Mouse (Mus musculus) lung, embryonic 14.5 days (tissue): Measurements from ENCODE around the gene Mphosph9. TPM values are rescaled to one million over a fixed set of nuclear protein-coding genes. Genes with fewer than 3 reads are reported as not detected.

Experiments
- ATAC-seq: fragments of 200-750 bp; cut with Nextera tagmentation; 2 replicates; pipeline ENCODE4 v1.8.0; 2017; ENCODE audit warnings: mild to moderate bottlenecking, moderate TSS enrichment, moderate library complexity; ENCODE audit not compliant: insufficient read depth
- DNase-seq: peaks from one replicate; pipeline ENCODE4 v3.0.0-alpha.2; 2015
- H3K27ac ChIP-seq: fragments of 300-500 bp; sonication (generic); 2 replicates; pipeline ENCODE4 v1.5.1; 2014; ENCODE audit warnings: low read depth, mild to moderate bottlenecking, moderate library complexity
- H3K27me3 ChIP-seq: fragments of 300-500 bp; sonication (generic); 2 replicates; pipeline ENCODE4 v1.6.1; 2014; ENCODE audit warnings: low read length, control low read depth; ENCODE audit not compliant: insufficient read depth
- H3K36me3 ChIP-seq: fragments of 300-500 bp; sonication (generic); 2 replicates; pipeline ENCODE4 v1.6.1; 2014; ENCODE audit warnings: control low read depth; ENCODE audit not compliant: insufficient read depth
- H3K4me1 ChIP-seq: fragments of 300-500 bp; sonication (generic); 2 replicates; pipeline ENCODE4 v1.6.1; 2014; ENCODE audit warnings: antibody characterized with exemption, control low read depth; ENCODE audit not compliant: insufficient read depth
- H3K4me2 ChIP-seq: fragments of 300-500 bp; sonication (generic); 2 replicates; pipeline ENCODE4 v1.6.1; 2014; ENCODE audit warnings: mild to moderate bottlenecking
- H3K4me3 ChIP-seq: fragments of 300-500 bp; sonication (generic); 2 replicates; pipeline ENCODE4 v1.5.1; 2014; ENCODE audit warnings: low read depth, low read length
- H3K9ac ChIP-seq: fragments of 300-500 bp; sonication (generic); 2 replicates; pipeline ENCODE4 v1.6.1; 2014
- H3K9me3 ChIP-seq: fragments of 300-500 bp; sonication (generic); 2 replicates; pipeline ENCODE4 v1.6.1; 2016; ENCODE audit warnings: low read depth, low read length, control low read depth
- CTCF ChIP-seq: IDR thresholded peaks from 2 replicates; pipeline ENCODE4 v1.5.1; 2016; ENCODE audit warnings: antibody characterized with exemption, low read depth
- WGBS: fragments of 180-500 bp; shearing (Covaris S2); extraction: QIAGEN DNeasy Blood & Tissue Kit; methylation state at CpG from one replicate; pipeline ENCODE4 v1.1.7; 2014; 5-methylcytosine and 5-hydroxymethylcytosine counted together
- polyA plus RNA-seq: library from polyadenylated mRNA; unstranded; fragments of >200 nt; fragmentation: Nextera tagmentation; extraction: Ambion mirVana; gene quantifications from 2 replicates; pipeline ENCODE4 v1.2.1, GENCODE M21; 2014

Mphosph9 gene
- polyA plus RNA-seq, 1 experiment from 2014 or later: 19.2 TPM

- Histone ChIP-seq H3K36me3 (0 out of 2 replicates have a peak, but pooled peaks cover 2% of the 10 kb centered on the region), H3K9me3 (no peaks in the 10 kb centered on the region), H3K4me3 (no peak overlapping the region), H3K4me2 (no peak overlapping the region), H3K9ac (no peak overlapping the region), H3K4me1 (peaks cover 13% of the 10 kb centered on the region), H3K27ac (no peak overlapping the region), H3K27me3 (no peaks in the 10 kb centered on the region)
- WGBS: 81% methylated on average over 7 of the region's 7 CpGs
- ATAC-seq: no peak
- no peak for TF ChIP-seq CTCF
- no peak for DNase-seq
Observed at GRCm38 (mm10) chr5:124225891-124226290, 101.9 kb downstream of the Mphosph9 start.

GRCm38 (mm10) chr5:124224321-124225092 is 103.3 kb downstream of the Mphosph9 start:
- Histone ChIP-seq H3K36me3 (0 out of 2 replicates have a peak, but pooled peaks cover 2% of the 10 kb centered on the region), H3K4me3 (no peak overlapping the region), H3K9me3 (no peaks in the 10 kb centered on the region), H3K4me1 (peaks cover 16% of the 10 kb centered on the region), H3K27ac (no peak overlapping the region), H3K4me2 (no peak overlapping the region), H3K27me3 (no peaks in the 10 kb centered on the region), H3K9ac (no peak overlapping the region)
- no peak for TF ChIP-seq CTCF
- ATAC-seq: 0 out of 2 replicates have a peak, but pooled peaks have one; percentile 42
- DNase-seq: peak; percentile 67
- 48% methylated on average over 16 of the region's 16 CpGs for WGBS

GRCm38 (mm10) chr5:124223574-124223973 is 104.2 kb downstream of the Mphosph9 start:
- ATAC-seq: no peak

GRCm38 (mm10) chr5:124222696-124223095 is 105.1 kb downstream of the Mphosph9 start:
- Histone ChIP-seq H3K4me2 (no peak overlapping the region), H3K27ac (no peak overlapping the region), H3K36me3 (0 out of 2 replicates have a peak, but pooled peaks cover 2% of the 10 kb centered on the region), H3K27me3 (no peaks in the 10 kb centered on the region), H3K9ac (no peak overlapping the region), H3K9me3 (no peaks in the 10 kb centered on the region), H3K4me1 (peaks cover 23% of the 10 kb centered on the region), H3K4me3 (no peak overlapping the region)
- ATAC-seq (no peak), DNase-seq (no peak)
- WGBS: 79% methylated on average over 11 of the region's 11 CpGs
- no peak for TF ChIP-seq CTCF

More at GRCm38 (mm10) chr5:124223574-124223973, 104.2 kb downstream of the Mphosph9 start:
- 78% methylated on average over 8 of the region's 8 CpGs for whole genome bisulfite sequencing
- Histone ChIP-seq H3K27ac (no peak overlapping the region), H3K27me3 (no peaks in the 10 kb centered on the region), H3K4me1 (peaks cover 19% of the 10 kb centered on the region), H3K4me2 (no peak overlapping the region), H3K9me3 (no peaks in the 10 kb centered on the region), H3K9ac (no peak overlapping the region), H3K36me3 (0 out of 2 replicates have a peak, but pooled peaks cover 2% of the 10 kb centered on the region), H3K4me3 (no peak overlapping the region)
- no peak for TF ChIP-seq CTCF
- DNase-seq: no peak

GRCm38 (mm10) chr5:124221736-124222040 is 106.1 kb downstream of the Mphosph9 start:
- Histone ChIP-seq H3K4me2 (no peak overlapping the region), H3K9me3 (no peaks in the 10 kb centered on the region), H3K27ac (no peak overlapping the region), H3K36me3 (0 out of 2 replicates have a peak, but pooled peaks cover 2% of the 10 kb centered on the region), H3K4me1 (peaks cover 23% of the 10 kb centered on the region), H3K4me3 (no peak overlapping the region), H3K27me3 (no peaks in the 10 kb centered on the region), H3K9ac (no peak overlapping the region)
- no peak for TF ChIP-seq CTCF
- 74% methylated on average over 7 of the region's 7 CpGs for WGBS
- ATAC-seq: no peak
- no peak for DNase-seq

GRCm38 (mm10) chr5:124221037-124221735 is 106.6 kb downstream of the Mphosph9 start:
- no peak for TF ChIP-seq CTCF
- ATAC-seq: peak; percentile 19; the same call in 1 of the 2 replicates
- H3K27ac ChIP-seq: no peak overlapping the region
- H3K9me3 ChIP-seq: no peaks in the 10 kb centered on the region
- WGBS: 40% methylated on average over 7 of the region's 7 CpGs
- H3K27me3 ChIP-seq: no peaks in the 10 kb centered on the region
- peak; percentile 62 for DNase-seq
- H3K9ac ChIP-seq: no peak overlapping the region
- H3K36me3 ChIP-seq: 0 out of 2 replicates have a peak, but pooled peaks cover 2% of the 10 kb centered on the region
- H3K4me1 ChIP-seq: peaks cover 23% of the 10 kb centered on the region
- no peak overlapping the region for H3K4me3 ChIP-seq
- H3K4me2 ChIP-seq: no peak overlapping the region

GRCm38 (mm10) chr5:124220551-124220950 is 107.2 kb downstream of the Mphosph9 start:
- DNase-seq (no peak), ATAC-seq (no peak)
- Histone ChIP-seq H3K4me2 (no peak overlapping the region), H3K27ac (no peak overlapping the region), H3K4me3 (no peak overlapping the region), H3K9me3 (no peaks in the 10 kb centered on the region), H3K36me3 (0 out of 2 replicates have a peak, but pooled peaks cover 2% of the 10 kb centered on the region), H3K27me3 (no peaks in the 10 kb centered on the region), H3K4me1 (peaks cover 23% of the 10 kb centered on the region), H3K9ac (no peak overlapping the region)
- no peak for TF ChIP-seq CTCF
- WGBS: 84% methylated on average over 5 of the region's 5 CpGs
